Comparison of ENCODE assay signal across 8 mouse cellular contexts in the genomic region with DNA sequence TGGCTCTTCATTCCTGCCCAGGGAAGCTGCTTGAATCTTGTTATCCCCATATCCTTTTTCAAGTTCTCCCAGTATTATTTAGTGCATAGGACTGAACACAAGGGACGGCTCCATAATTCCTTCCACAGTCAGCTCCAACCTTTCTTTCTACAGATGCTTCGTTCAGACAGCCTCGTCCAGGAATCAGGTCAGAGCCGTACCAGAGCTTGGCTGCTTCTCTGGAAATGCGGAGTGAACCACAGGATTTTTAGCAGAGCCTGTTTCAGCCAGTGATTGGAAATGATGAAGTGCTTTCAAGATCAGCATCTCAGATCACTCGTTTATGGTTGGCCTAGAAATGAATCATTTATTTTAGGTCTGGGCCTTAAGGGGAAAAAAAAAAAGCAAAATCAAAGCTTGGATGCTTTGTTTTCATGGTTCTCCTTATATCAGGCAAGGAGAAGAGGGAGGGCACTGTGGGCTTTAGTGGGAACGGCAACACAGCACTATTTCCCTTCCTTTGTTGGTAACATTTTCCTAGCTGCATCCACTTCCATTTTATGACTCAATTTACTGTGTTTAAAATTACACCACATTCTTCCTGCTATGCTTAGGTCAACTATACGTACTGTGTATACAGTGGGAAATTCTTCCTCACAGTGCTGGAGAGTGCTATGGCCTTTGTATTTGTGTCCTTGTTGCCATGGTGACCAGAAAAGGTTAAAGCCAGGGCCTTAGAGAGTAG.
A peak's percentile ranks its signal among the peaks of the same experiment; 100 is the strongest.
DNase-seq lines count a peak whose midpoint lies in the region; ATAC-seq and TF ChIP-seq lines count a peak whose summit lies in the region.

No protein-coding gene starts in this region.

- H3K9ac ChIP-seq in forebrain, embryonic 13.5 days: no peak overlapping the region
- no peak overlapping the region for H3K9ac ChIP-seq in limb, embryonic 11.5 days (ENCODE audit: low read length)
- H3K9ac ChIP-seq in neural tube, embryonic 11.5 days (ENCODE audit: low read length): no peak overlapping the region

- H3K27ac ChIP-seq in left cerebral cortex, adult 2 months: peak overlapping the region; percentile 69
- H3K27ac ChIP-seq in forebrain, embryonic 13.5 days: peak overlapping the region; percentile 31
- peak overlapping the region; percentile 62; the same call in 1 of the 2 replicates for H3K27ac ChIP-seq in limb, embryonic 11.5 days (replicated peaks; ENCODE audit: low read depth, low read length)
- H3K27ac ChIP-seq in neural tube, embryonic 11.5 days (ENCODE audit: low read depth, low read length): peak overlapping the region; percentile 36; the same call in 1 of the 2 replicates

- H3K4me2 ChIP-seq in forebrain, embryonic 13.5 days: no peak overlapping the region
- H3K4me2 ChIP-seq in limb, embryonic 11.5 days (ENCODE audit: low read depth, severe bottlenecking): no peak overlapping the region
- H3K4me2 ChIP-seq in neural tube, embryonic 11.5 days (ENCODE audit: low read depth): no peak overlapping the region

- no peak overlapping the region for H3K4me3 ChIP-seq in left cerebral cortex, adult 2 months
- no peak overlapping the region for H3K4me3 ChIP-seq in forebrain, embryonic 13.5 days
- no peak overlapping the region for H3K4me3 ChIP-seq in limb, embryonic 11.5 days (ENCODE audit: low read depth, low read length)
- H3K4me3 ChIP-seq in neural tube, embryonic 11.5 days (ENCODE audit: low read depth, low read length): no peak overlapping the region

- 0 out of 2 replicates have a peak, but pooled peaks have one; percentile 59 for ATAC-seq in forebrain, embryonic 13.5 days
- peak; percentile 75 for ATAC-seq in limb, embryonic 11.5 days (ENCODE audit: insufficient number of reproducible peaks, low FRiP score, low TSS enrichment, low read depth)
- ATAC-seq in neural tube, embryonic 11.5 days (ENCODE audit: insufficient read depth, low FRiP score, low TSS enrichment): peak; percentile 76; the same call in 1 of the 2 replicates
- ATAC-seq in megakaryocyte, adult 5-6 weeks (ENCODE audit: poor library complexity, severe bottlenecking): no peak

- H3K9me3 ChIP-seq in forebrain, embryonic 13.5 days (replicated peaks): no peaks in the 10 kb centered on the region
- H3K9me3 ChIP-seq in limb, embryonic 11.5 days (ENCODE audit: control insufficient read depth, low read length): no peaks in the 10 kb centered on the region
- no peaks in the 10 kb centered on the region for H3K9me3 ChIP-seq in neural tube, embryonic 11.5 days (ENCODE audit: control insufficient read depth, low read length)

- WGBS in forebrain, embryonic 13.5 days: 28% methylated on average over 8 of the region's 8 CpGs
- 49% methylated on average over 8 of the region's 8 CpGs for WGBS in limb, embryonic 11.5 days
- 38% methylated on average over 8 of the region's 8 CpGs for WGBS in neural tube, embryonic 11.5 days

- no peak for DNase-seq in left cerebral cortex, adult 2 months (ENCODE audit: extremely low spot score in 1 of 2, low spot score in 2 of 2)
- no peak for DNase-seq in left cerebral cortex, postnatal 4 days
- DNase-seq in limb, embryonic 11.5 days (ENCODE audit: low spot score): peak; percentile 32
- DNase-seq in neural tube, embryonic 11.5 days (ENCODE audit: low spot score): peak; percentile 42
- DNase-seq in frontal cortex, postnatal 36 days (ENCODE audit: low spot score in 2 of 2): no peak
- no peak for DNase-seq in gastrocnemius, postnatal 14 days

- H3K36me3 ChIP-seq in forebrain, embryonic 13.5 days (ENCODE audit: poor library complexity, severe bottlenecking): no peaks in the 10 kb centered on the region
- no peaks in the 10 kb centered on the region for H3K36me3 ChIP-seq in limb, embryonic 11.5 days (ENCODE audit: control insufficient read depth, insufficient read depth, low read length)
- no peaks in the 10 kb centered on the region for H3K36me3 ChIP-seq in neural tube, embryonic 11.5 days (ENCODE audit: control insufficient read depth, insufficient read depth, low read length)

- intact Hi-C loops in left cerebral cortex, adult 2 months (cut with DNase I): loop anchor here (1.0 to 5.0 kb wide), 4 partner anchors 110 to 371 kb away; partner anchors contain the start of gene Serp2
- intact Hi-C loops in left cerebral cortex, postnatal 4 days (cut with DNase I): loop anchor here (5.0 kb wide), 1 partner anchor 117 kb away; no protein-coding TSS in a partner anchor
- intact Hi-C loops in gastrocnemius, postnatal 14 days (cut with DNase I; ENCODE audit: low total_unique reads): loop anchor here (5.0 kb wide), 2 partner anchors 133 to 372 kb away; no protein-coding TSS in a partner anchor

- peaks cover 14% of the 10 kb centered on the region for H3K4me1 ChIP-seq in forebrain, embryonic 13.5 days
- H3K4me1 ChIP-seq in limb, embryonic 11.5 days (ENCODE audit: control insufficient read depth, insufficient read depth, low read length): peaks cover 17% of the 10 kb centered on the region
- no peaks in the 10 kb centered on the region for H3K4me1 ChIP-seq in neural tube, embryonic 11.5 days (ENCODE audit: control insufficient read depth, insufficient read depth, low read length)

- TF ChIP-seq CTCF in left cerebral cortex, adult 2 months (IDR thresholded peaks at IDR 0.05): no peak

- no peaks in the 10 kb centered on the region for H3K27me3 ChIP-seq in forebrain, embryonic 13.5 days
- no peaks in the 10 kb centered on the region for H3K27me3 ChIP-seq in limb, embryonic 11.5 days (ENCODE audit: control insufficient read depth, insufficient read depth, low read length)
- no peaks in the 10 kb centered on the region for H3K27me3 ChIP-seq in neural tube, embryonic 11.5 days (ENCODE audit: control insufficient read depth, insufficient read depth, low read length)

Comparison
In these comparisons a context has a peak if more than half of its experiments do, and no peak if none do; other contexts are left out.
1. DNase-seq: peak in limb, embryonic 11.5 days (single experiment) and neural tube, embryonic 11.5 days (single experiment); none in left cerebral cortex, adult 2 months (0 of 2), left cerebral cortex, postnatal 4 days (single experiment), frontal cortex, postnatal 36 days (0 of 2) and gastrocnemius, postnatal 14 days (single experiment).
2. Peak in every context shown above with its lines, with median percentiles within 50 percentile points of each other: H3K27ac ChIP-seq.